Mouse (Mus musculus) forebrain, embryonic 16.5 days (tissue): ENCODE measurements around the gene Fcgr1. TPM values are rescaled to one million over a fixed set of nuclear protein-coding genes. Genes with fewer than 3 reads are reported as not detected.
"Not testable (repeated sequence)": the region's sequence is repeated elsewhere in the genome, so short reads cannot be mapped to it uniquely, and the experiment has no call there.

ENCODE experiments used
- ATAC-seq: fragments of 200-750 bp; cut with Nextera tagmentation; 2 replicates; pipeline ENCODE4 v1.8.0; 2017; ENCODE audit warnings: mild to moderate bottlenecking, moderate library complexity
- H3K27ac ChIP-seq: fragments of 300-500 bp; sonication (generic); 2 replicates; pipeline ENCODE4 v1.5.1; 2014; ENCODE audit warnings: low read length, control low read depth
- H3K27me3 ChIP-seq: fragments of 300-500 bp; sonication (generic); replicated peaks from 2 replicates; pipeline ENCODE4 v1.6.1; 2014; ENCODE audit warnings: low read length; ENCODE audit not compliant: control insufficient read depth, insufficient read depth
- H3K36me3 ChIP-seq: fragments of 300-500 bp; sonication (generic); 2 replicates; pipeline ENCODE4 v1.6.1; 2014; ENCODE audit not compliant: control insufficient read depth, insufficient read depth
- H3K4me1 ChIP-seq: fragments of 300-500 bp; sonication (generic); replicated peaks from 2 replicates; pipeline ENCODE4 v1.6.1; 2014; ENCODE audit warnings: low read length; ENCODE audit not compliant: control insufficient read depth, insufficient read depth
- H3K4me2 ChIP-seq: fragments of 300-500 bp; sonication (generic); 2 replicates; pipeline ENCODE4 v1.6.1; 2014; ENCODE audit warnings: mild to moderate bottlenecking, low read length, control low read depth
- H3K4me3 ChIP-seq: fragments of 300-500 bp; sonication (generic); replicated peaks from 2 replicates; pipeline ENCODE4 v1.5.1; 2014; ENCODE audit warnings: mild to moderate bottlenecking, low read length, control low read depth
- H3K9ac ChIP-seq: fragments of 300-500 bp; sonication (generic); replicated peaks from 2 replicates; pipeline ENCODE4 v1.6.1; 2014; ENCODE audit warnings: low read depth, low read length, control low read depth
- H3K9me3 ChIP-seq: fragments of 300-500 bp; sonication (generic); 2 replicates; pipeline ENCODE4 v1.6.1; 2016; ENCODE audit warnings: low read length; ENCODE audit not compliant: control insufficient read depth
- WGBS: fragments of 180-500 bp; shearing (Covaris S2); extraction: QIAGEN DNeasy Blood & Tissue Kit; methylation state at CpG from one replicate; pipeline ENCODE4 v1.1.7; 2014; 5-methylcytosine and 5-hydroxymethylcytosine counted together
- polyA plus RNA-seq: library from polyadenylated mRNA; unstranded; fragments of >200 nt; fragmentation: Nextera tagmentation; extraction: Ambion mirVana; gene quantifications from 2 replicates; pipeline ENCODE4 v1.2.1, GENCODE M21; 2015

The Fcgr1 gene
- polyA plus RNA-seq, 1 experiment from 2014 or later, result 0.92 TPM

GRCm38 (mm10) chr3:96289201-96289600, 4.6 kb downstream of the Fcgr1 start:
- Histone ChIP-seq H3K36me3 (no peaks in the 10 kb centered on the region), H3K27ac (no peak overlapping the region), H3K27me3 (peaks cover 10% of the 10 kb centered on the region; the same call in 1 of the 2 replicates), H3K4me2 (no peak overlapping the region), H3K4me1 (no peaks in the 10 kb centered on the region), H3K9me3 (no peaks in the 10 kb centered on the region), H3K9ac (no peak overlapping the region), H3K4me3 (no peak overlapping the region)
- 73% methylated on average over 3 of the region's 3 CpGs for WGBS
- ATAC-seq, result no peak

- not testable (repeated sequence) for H3K4me1 ChIP-seq, ATAC-seq, H3K9me3 ChIP-seq, H3K4me2 ChIP-seq, H3K27ac ChIP-seq, H3K9ac ChIP-seq, H3K36me3 ChIP-seq, H3K4me3 ChIP-seq
- WGBS, result 89% methylated on average over 11 of the region's 11 CpGs
- H3K27me3 ChIP-seq, result peaks cover 12% of the 10 kb centered on the region; the same call in 1 of the 2 replicates
Observed at GRCm38 (mm10) chr3:96287334-96287733, 6.4 kb downstream of the Fcgr1 start.

GRCm38 (mm10) chr3:96284457-96284856, 9.3 kb downstream of the Fcgr1 start:
- WGBS, result 27% methylated on average over 4 of the region's 4 CpGs
- Histone ChIP-seq H3K4me1 (no peaks in the 10 kb centered on the region), H3K4me2 (no peak overlapping the region), H3K36me3 (no peaks in the 10 kb centered on the region), H3K4me3 (no peak overlapping the region), H3K27ac (no peak overlapping the region), H3K9ac (no peak overlapping the region), H3K27me3 (peaks cover 12% of the 10 kb centered on the region; the same call in 1 of the 2 replicates), H3K9me3 (no peaks in the 10 kb centered on the region)
- no peak for ATAC-seq

- Histone ChIP-seq H3K9me3 (no peaks in the 10 kb centered on the region), H3K27me3 (peaks cover 9% of the 10 kb centered on the region; the same call in 1 of the 2 replicates), H3K4me3 (no peak overlapping the region), H3K4me2 (no peak overlapping the region), H3K9ac (no peak overlapping the region), H3K27ac (no peak overlapping the region), H3K4me1 (peaks cover 8% of the 10 kb centered on the region), H3K36me3 (no peaks in the 10 kb centered on the region)
- no peak for ATAC-seq
- WGBS, result 45% methylated on average over 6 of the region's 6 CpGs
Observed at GRCm38 (mm10) chr3:96280660-96281059, 13.1 kb downstream of the Fcgr1 start.

- under 1% methylated on average over 49 of the region's 49 CpGs for WGBS
- peaks cover 8% of the 10 kb centered on the region for H3K4me1 ChIP-seq
- H3K4me3 ChIP-seq, result peak overlapping the region; percentile 61
- peak overlapping the region; percentile 60 for H3K4me2 ChIP-seq
- H3K9ac ChIP-seq, result peak overlapping the region; percentile 69
- peak overlapping the region; percentile 90 for H3K27ac ChIP-seq
- H3K27me3 ChIP-seq, result no peaks in the 10 kb centered on the region
- no peaks in the 10 kb centered on the region for H3K36me3 ChIP-seq
- ATAC-seq, result peak; percentile 98
- H3K9me3 ChIP-seq, result no peaks in the 10 kb centered on the region
Observed at GRCm38 (mm10) chr3:96277800-96278624, 15.8 kb downstream of the Fcgr1 start.

- WGBS, result 20% methylated on average over 8 of the region's 8 CpGs
- no peaks in the 10 kb centered on the region for H3K36me3 ChIP-seq
- ATAC-seq, result no peak
Observed at GRCm38 (mm10) chr3:96277428-96277799, 16.4 kb downstream of the Fcgr1 start.

GRCm38 (mm10) chr3:96273591-96274465, 19.9 kb downstream of the Fcgr1 start:
- ATAC-seq, result no peak
- peaks cover 11% of the 10 kb centered on the region for H3K4me1 ChIP-seq
- H3K27ac ChIP-seq, result no peak overlapping the region
- H3K9ac ChIP-seq, result no peak overlapping the region
- H3K4me3 ChIP-seq, result no peak overlapping the region
- H3K27me3 ChIP-seq, result no peaks in the 10 kb centered on the region
- 91% methylated on average over 17 of the region's 17 CpGs for WGBS
- H3K4me2 ChIP-seq, result no peak overlapping the region
- no peaks in the 10 kb centered on the region for H3K36me3 ChIP-seq
- H3K9me3 ChIP-seq, result no peaks in the 10 kb centered on the region

More at GRCm38 (mm10) chr3:96277428-96277799, 16.4 kb downstream of the Fcgr1 start:
- H3K9ac ChIP-seq, result peak overlapping the region; percentile 69
- peak overlapping the region; percentile 60 for H3K4me2 ChIP-seq
- H3K4me1 ChIP-seq, result peaks cover 8% of the 10 kb centered on the region
- H3K9me3 ChIP-seq, result no peaks in the 10 kb centered on the region
- peak overlapping the region; percentile 61 for H3K4me3 ChIP-seq
- H3K27ac ChIP-seq, result no peak overlapping the region
- H3K27me3 ChIP-seq, result no peaks in the 10 kb centered on the region

- under 1% methylated on average over 45 of the region's 45 CpGs for WGBS
- H3K4me2 ChIP-seq, result peak within 1 kb of the TSS; percentile 88
- peak within 1 kb of the TSS; percentile 78 for H3K9ac ChIP-seq
- peak; percentile 96 for ATAC-seq
- H3K4me1 ChIP-seq, result peaks cover 10% of the 10 kb centered on the region
- no peaks in the 10 kb centered on the region for H3K27me3 ChIP-seq
- H3K9me3 ChIP-seq, result no peaks in the 10 kb centered on the region
- H3K4me3 ChIP-seq, result peak within 1 kb of the TSS; percentile 61
- peak within 1 kb of the TSS; percentile 99 for H3K27ac ChIP-seq
- no peaks in the 10 kb centered on the region for H3K36me3 ChIP-seq
Observed at GRCm38 (mm10) chr3:96269511-96270474, 24.0 kb downstream of the Fcgr1 start, which contains the start of gene Hist2h2bb. Gene Hist2h2bb, plus strand, starts transcription at chr3:96269752.
